Mouse (Mus musculus) cortical plate, adult 2 months (tissue): ENCODE data around the gene Ccl12. TPM values are rescaled to one million over a fixed set of nuclear protein-coding genes. Genes with fewer than 3 reads are reported as not detected.

Source experiments
- H3K27ac ChIP-seq: fragments of 200-500 bp; 2 replicates; pipeline ENCODE4 v1.5.1; 2012; ENCODE audit warnings: low read length, control low read depth, inconsistent platforms; ENCODE audit not compliant: insufficient read depth
- H3K4me1 ChIP-seq: fragments of 200-500 bp; 2 replicates; pipeline ENCODE4 v1.6.1; 2011; ENCODE audit warnings: low read length; ENCODE audit not compliant: control insufficient read depth, insufficient read depth
- H3K4me3 ChIP-seq: fragments of 200-500 bp; 2 replicates; pipeline ENCODE4 v1.5.1; 2011; ENCODE audit warnings: mild to moderate bottlenecking, low read length, control low read depth; ENCODE audit not compliant: insufficient read depth
- CTCF ChIP-seq: fragments of 200-500 bp; IDR thresholded peaks from 2 replicates; pipeline ENCODE4 v1.5.1; 2011; ENCODE audit warnings: mild to moderate bottlenecking, control low read depth, low read length; ENCODE audit not compliant: insufficient read depth; ENCODE audit errors: extremely low read depth
- POLR2A ChIP-seq: fragments of 200-500 bp; IDR thresholded peaks from 2 replicates; pipeline ENCODE4 v1.6.1; 2011; ENCODE audit warnings: mild to moderate bottlenecking, low read length, control low read depth; ENCODE audit not compliant: insufficient read depth; ENCODE audit errors: extremely low read depth
- polyA plus RNA-seq: library from polyadenylated mRNA; depleted of rRNA; stranded (reverse); fragments of >200 nt; gene quantifications from 2 replicates; pipeline ENCODE4 v1.2.3, GENCODE M21; 2012

Gene Ccl12
- polyA plus RNA-seq, 1 experiment: 1.0 TPM

DNA sequence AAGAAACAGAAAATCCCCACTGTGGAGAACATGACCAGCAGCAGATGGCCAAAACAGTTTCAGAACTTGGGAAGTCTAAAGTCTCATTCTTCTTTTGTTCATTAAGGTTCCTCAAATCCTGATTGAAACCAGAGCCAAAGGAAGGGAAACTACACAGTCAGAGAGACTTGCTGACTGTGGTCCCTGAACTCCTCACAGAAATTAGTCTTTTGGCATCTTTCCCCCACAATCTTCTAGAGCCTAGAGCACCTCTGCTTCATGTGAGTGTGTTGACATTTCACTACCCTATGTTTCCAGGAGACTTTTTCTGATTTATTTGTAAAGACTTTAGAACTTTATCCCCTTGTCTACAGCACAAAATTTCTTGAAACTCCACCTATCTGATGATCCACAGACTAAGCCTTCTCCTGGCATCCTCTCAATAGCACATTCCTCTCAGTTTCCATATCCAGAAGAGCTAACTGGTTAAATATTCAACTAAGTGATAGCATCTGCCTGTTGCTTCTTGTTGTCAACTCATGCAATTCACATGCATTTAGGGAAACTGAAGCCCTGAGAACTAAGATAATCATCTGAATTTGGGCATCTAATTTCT is 23.4 kb upstream of the Ccl12 start:
- Histone ChIP-seq H3K27ac (no peak overlapping the region), H3K4me1 (no peaks in the 10 kb centered on the region), H3K4me3 (no peak overlapping the region)
- TF ChIP-seq POLR2A (no peak), CTCF (no peak)

DNA sequence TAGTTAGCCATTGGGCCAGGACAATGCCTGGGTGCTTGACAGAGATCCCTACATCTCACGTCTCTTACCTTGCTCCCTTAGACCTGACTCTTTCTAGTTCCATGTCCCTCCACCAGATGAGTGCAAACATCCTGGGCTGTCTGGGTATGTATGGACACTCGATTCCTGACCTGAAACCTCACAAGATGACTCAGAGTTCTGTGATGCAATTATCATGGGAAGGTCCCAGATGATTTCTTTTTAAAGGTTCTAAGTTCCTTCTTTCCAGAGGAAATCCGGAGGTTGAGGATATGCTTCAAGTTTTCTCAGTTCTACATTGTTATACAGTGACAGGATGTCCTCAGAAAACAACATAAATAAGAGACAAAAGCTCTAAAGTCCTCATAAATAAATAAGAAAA is 20.8 kb upstream of the Ccl12 start:
- Histone ChIP-seq H3K4me1 (no peaks in the 10 kb centered on the region), H3K27ac (no peak overlapping the region), H3K4me3 (no peak overlapping the region)
- TF ChIP-seq POLR2A (no peak), CTCF (no peak)

DNA sequence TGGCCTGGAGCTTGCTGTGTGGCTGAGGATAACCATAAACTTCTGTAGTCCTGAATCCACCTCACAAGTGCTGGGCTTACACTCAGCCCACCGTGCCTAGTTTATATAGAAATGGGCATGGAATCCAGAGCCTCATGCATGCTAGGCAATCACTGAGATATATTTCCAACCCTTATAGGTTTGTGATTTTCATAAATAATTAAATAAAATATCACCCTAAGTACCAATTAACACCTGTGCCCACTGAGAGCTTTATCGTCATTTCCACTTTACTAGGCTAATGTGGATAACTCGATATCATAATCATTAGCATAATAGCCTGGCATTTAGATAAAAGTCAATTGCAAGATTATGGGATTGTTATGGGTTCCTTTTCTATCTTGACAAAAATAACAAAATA is 17.3 kb upstream of the Ccl12 start:
- no peaks in the 10 kb centered on the region for H3K4me1 ChIP-seq
- no peak for TF ChIP-seq CTCF
- no peak for TF ChIP-seq POLR2A
- H3K4me3 ChIP-seq: no peak overlapping the region
- H3K27ac ChIP-seq: no peak overlapping the region

DNA sequence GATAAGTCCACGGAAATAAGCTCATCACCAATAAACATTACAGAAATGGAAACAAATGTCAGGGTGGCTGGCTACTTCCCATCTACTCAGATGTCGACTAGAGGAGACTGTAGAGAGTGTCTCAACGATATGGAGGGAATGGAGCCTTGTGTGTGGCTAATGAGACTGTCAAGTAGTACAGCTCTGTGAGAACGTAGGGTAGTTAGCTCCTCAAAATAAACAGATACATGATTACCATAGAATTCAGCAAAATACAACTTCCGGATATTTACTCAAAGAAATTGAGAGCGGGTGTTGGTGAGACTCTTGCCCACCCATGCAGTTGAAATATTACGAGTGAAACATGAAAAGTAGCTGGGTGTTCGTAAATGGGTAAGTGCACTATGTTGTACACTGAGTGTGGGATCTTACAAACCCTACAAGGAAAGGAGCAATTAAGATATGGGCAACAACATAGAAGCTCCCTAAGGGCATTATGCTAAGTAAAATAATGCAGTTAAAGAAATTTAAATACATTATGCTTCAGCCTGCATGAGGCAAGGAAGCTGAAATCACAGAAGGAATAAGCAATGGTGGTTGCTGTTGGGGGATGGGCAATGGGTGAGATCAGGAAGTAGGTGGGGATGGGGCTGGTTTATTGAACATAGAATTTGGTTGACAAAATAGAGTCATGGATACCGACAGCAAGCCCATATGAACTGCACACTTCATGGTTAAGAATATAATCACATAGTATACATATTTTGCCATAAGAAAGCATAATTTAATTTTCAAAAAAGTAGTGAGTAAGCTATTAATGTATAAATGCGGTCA is 1.9 kb upstream of the Ccl12 start:
- Histone ChIP-seq H3K27ac (no peak overlapping the region), H3K4me1 (no peaks in the 10 kb centered on the region), H3K4me3 (no peak overlapping the region)
- TF ChIP-seq CTCF (no peak), POLR2A (no peak)

DNA sequence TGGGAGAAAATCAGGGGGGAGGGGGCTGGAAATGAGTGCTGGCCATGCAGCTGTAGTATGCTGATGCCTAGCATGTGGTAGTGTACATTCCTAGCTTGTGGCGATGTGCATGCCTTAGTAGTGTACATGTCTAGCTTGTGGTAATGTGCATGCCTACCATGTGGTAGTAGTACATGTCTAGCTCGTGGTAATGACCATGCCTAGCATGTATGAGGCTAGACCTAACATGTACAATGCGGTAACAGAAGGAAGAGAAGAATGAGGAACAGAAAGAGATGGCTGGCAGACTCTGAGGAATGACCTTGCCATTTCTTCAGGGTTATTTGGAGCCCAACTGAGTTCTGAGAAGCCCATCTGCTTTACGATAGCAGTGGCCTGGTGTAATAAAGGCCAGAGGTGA is 558 bp upstream of the Ccl12 start:
- Histone ChIP-seq H3K4me3 (no peak overlapping the region), H3K4me1 (no peaks in the 10 kb centered on the region), H3K27ac (no peak overlapping the region)
- TF ChIP-seq CTCF (no peak), POLR2A (no peak)

DNA sequence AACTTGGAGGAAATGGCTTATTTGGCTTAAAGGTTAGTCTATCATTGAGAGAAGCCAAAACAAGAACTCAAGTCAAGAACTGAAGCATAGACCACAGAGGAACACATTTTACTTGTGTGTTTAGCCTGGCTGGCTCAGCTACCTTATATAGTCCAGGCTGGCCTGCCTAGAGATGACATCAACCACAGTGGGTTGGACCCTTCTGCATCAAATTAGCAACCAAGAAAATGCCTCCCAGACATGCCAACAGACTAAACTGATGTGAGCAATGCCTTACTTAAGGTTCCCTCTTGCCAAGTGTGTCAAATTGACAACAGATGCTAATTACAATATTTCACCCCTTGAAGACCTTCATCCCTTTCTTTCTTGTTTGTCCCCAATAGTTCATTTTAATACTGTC is 8.0 kb downstream of the Ccl12 start:
- H3K4me3 ChIP-seq: no peak overlapping the region
- no peak for TF ChIP-seq CTCF
- TF ChIP-seq POLR2A: no peak
- no peaks in the 10 kb centered on the region for H3K4me1 ChIP-seq
- no peak overlapping the region for H3K27ac ChIP-seq

DNA sequence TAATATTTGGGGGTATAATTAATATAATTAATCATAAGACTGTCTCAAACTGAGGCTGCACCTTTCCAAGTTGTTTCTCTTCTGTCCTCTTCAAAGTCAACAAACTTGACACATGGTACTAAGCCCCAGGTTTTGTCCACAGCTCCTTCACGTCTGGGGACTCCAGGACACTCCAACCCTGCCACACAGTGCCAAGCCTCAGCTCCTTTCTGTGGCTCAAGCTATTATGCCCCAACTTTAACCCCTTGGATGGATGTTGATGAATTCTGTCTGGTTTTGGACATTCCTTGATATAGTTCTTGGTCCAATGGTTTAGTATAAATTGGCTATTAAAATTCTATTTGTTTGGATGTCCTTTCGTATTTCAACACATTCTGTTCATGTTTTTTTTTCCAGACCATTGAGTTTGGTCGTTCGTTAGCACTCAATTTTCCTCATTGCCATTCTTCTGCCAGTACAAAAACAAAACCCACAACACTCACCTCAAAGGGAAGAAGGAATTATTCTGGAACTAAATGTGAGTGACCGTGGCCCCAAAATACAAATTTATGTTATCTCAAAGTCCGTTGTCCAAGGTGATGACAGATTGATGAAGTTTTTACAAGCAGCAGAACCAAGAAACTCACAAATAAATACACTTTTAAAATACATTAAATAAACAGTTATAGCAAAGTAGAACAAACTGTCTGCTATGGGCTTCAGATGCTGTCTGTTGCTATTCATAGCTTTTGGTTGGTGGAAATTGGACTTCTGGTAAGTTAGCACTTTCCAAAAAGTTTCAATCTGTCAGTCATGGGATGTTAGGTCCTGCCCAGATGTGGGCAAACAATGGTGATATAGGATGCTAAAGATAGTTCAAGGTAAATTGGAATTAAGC is 9.0 kb downstream of the Ccl12 start:
- TF ChIP-seq POLR2A: no peak
- no peak for TF ChIP-seq CTCF
- H3K4me3 ChIP-seq: no peak overlapping the region
- H3K27ac ChIP-seq: no peak overlapping the region
- no peaks in the 10 kb centered on the region for H3K4me1 ChIP-seq

DNA sequence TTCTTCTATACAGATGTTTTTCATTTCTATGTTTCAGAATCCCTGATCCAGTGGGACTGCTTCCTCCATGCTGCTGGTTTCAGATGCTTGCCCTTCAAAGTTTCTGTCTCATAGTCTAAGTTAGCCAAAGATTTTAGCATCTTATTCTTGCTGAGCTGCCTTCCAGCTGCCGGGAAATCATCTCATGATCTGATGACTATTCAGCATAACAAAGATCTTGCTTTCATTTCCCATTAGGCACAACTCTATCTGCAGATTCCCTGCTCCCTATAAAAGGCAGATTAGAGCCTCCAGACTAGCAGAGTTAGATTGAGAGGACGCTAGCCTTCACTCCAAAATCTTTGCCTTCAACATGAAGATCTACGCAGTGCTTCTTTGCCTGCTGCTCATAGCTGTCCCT is 13.2 kb downstream of the Ccl12 start, which contains the start of gene Ccl8:
TSS of gene Ccl8 (plus strand) at position 301 of the 400 bp plus-strand sequence.
- Histone ChIP-seq H3K4me3 (no peak within 1 kb of the TSS), H3K27ac (no peak within 1 kb of the TSS), H3K4me1 (no peaks in the 10 kb centered on the region)
- TF ChIP-seq POLR2A (no peak), CTCF (no peak)

DNA sequence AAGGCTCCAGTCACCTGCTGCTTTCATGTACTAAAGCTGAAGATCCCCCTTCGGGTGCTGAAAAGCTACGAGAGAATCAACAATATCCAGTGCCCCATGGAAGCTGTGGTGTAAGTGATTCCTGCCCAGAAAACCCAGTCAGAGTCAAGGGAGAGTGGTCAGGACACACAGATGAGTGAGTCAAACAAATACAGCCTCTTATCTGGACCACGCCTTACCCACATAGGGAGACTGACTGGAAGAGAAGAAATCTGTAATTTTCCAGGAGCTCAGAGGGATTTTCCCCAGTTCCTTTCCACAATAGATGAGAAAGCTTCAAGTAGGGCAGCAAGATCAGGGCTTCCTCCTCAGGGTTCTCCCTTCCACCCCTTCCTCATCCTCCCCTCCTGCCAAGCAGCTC is 14.4 kb downstream of the Ccl12 start:
- H3K4me1 ChIP-seq: no peaks in the 10 kb centered on the region
- TF ChIP-seq POLR2A: no peak
- TF ChIP-seq CTCF: no peak

DNA sequence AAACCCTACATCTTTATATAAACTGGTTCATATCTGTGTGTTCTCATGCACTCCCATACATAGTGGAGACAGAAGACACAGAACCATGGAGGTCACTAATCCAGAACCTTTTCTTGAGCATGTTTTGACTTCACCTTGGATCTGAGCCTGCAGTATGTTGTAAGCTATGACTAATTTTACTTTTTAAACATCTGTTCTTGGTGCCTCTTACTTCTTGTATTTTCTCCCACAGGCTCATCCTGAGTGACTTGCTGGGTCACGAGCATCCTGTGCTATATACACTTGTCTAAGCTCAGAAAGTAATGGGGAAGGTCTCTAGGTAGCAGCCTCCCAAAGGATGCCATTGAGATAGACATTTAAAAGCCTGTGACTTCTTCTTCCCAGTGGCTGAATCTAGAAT is 31.3 kb downstream of the Ccl12 start:
- TF ChIP-seq POLR2A (no peak), CTCF (no peak)
- H3K4me1 ChIP-seq: no peaks in the 10 kb centered on the region
- H3K4me3 ChIP-seq: no peak overlapping the region
- H3K27ac ChIP-seq: no peak overlapping the region

More for the DNA sequence above, 14.4 kb downstream of the Ccl12 start:
- Histone ChIP-seq H3K27ac (no peak overlapping the region), H3K4me3 (no peak overlapping the region)
